Mouse (Mus musculus) forebrain, embryonic 13.5 days (tissue): ENCODE measurements at regions not wholly inside any gene's neighbourhood (a gene's known extent, or its start where the extent isn't known, plus 50 kb on each side); places are given as distances from the start of the nearest gene placed in this dataset.

ENCODE experiments used
- ATAC-seq: fragments of 200-750 bp; cut with Nextera tagmentation; 2 replicates; pipeline ENCODE4 v1.8.0; 2017
- H3K27ac ChIP-seq: fragments of 300-500 bp; sonication (generic); 2 replicates; pipeline ENCODE4 v1.5.1; 2015; ENCODE audit warnings: inconsistent platforms, mild to moderate bottlenecking, moderate library complexity
- H3K27me3 ChIP-seq: fragments of 300-500 bp; sonication (generic); 2 replicates; pipeline ENCODE4 v1.6.1; 2015; ENCODE audit warnings: mild to moderate bottlenecking, inconsistent platforms
- H3K36me3 ChIP-seq: fragments of 300-500 bp; sonication (generic); 2 replicates; pipeline ENCODE4 v1.6.1; 2015; ENCODE audit warnings: mild to moderate bottlenecking, inconsistent platforms; ENCODE audit not compliant: poor library complexity, severe bottlenecking
- H3K4me1 ChIP-seq: fragments of 300-500 bp; sonication (generic); 2 replicates; pipeline ENCODE4 v1.6.1; 2015; ENCODE audit warnings: inconsistent platforms
- H3K4me2 ChIP-seq: fragments of 300-500 bp; sonication (generic); 2 replicates; pipeline ENCODE4 v1.6.1; 2015; ENCODE audit warnings: inconsistent platforms, mild to moderate bottlenecking, moderate library complexity
- H3K4me3 ChIP-seq: fragments of 300-500 bp; sonication (generic); 2 replicates; pipeline ENCODE4 v1.5.1; 2015; ENCODE audit warnings: mild to moderate bottlenecking, inconsistent platforms
- H3K9ac ChIP-seq: fragments of 300-500 bp; sonication (generic); 2 replicates; pipeline ENCODE4 v1.6.1; 2015; ENCODE audit warnings: mild to moderate bottlenecking, inconsistent platforms
- H3K9me3 ChIP-seq: fragments of 300-500 bp; sonication (generic); replicated peaks from 2 replicates; pipeline ENCODE4 v1.6.1; 2016; ENCODE audit warnings: inconsistent platforms
- WGBS: fragments of 180-500 bp; shearing (Covaris S2); methylation state at CpG from one replicate; pipeline ENCODE4 v1.1.7; 2015; 5-methylcytosine and 5-hydroxymethylcytosine counted together

DNA sequence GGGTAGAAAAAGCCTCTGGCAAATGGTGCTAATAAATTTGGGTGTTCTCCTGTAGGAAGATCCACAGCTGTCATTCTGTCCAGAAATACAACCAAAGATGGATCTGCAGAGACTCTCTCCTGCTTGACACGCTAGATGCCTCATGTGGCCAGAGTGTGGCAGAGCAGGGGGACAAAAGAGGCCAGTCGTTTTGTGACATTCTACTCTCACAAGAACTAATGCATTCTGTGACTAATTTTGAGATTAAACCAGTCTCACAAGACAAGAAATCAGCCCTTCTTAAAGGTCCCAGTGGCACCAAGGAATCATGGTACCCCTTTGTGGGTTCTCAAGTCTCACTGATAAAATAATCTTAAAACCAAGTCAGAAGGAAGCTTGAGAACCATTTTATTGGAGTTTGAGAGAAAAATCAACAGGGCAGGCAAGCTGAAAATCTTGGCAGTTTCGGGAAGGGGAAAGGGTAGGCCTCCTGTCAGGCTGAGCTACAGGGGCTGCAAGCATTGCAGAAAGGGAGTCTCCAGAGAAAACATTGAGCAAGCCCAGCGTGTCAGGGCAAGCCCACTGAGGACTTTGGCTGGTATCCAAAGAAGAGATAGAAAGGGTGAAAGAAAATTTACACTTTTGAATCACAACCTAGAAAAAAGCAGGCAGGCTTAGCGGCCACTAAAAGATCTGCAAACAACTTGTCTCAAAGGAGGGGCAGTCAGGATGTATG, 50.8 kb upstream of the C2cd4b start:
- ATAC-seq: no peak
- H3K9ac ChIP-seq: no peak overlapping the region
- 0 out of 2 replicates have a peak, but pooled peaks cover 4% of the 10 kb centered on the region for H3K4me1 ChIP-seq
- H3K27me3 ChIP-seq: no peaks in the 10 kb centered on the region
- no peaks in the 10 kb centered on the region for H3K36me3 ChIP-seq
- no peaks in the 10 kb centered on the region for H3K9me3 ChIP-seq
- H3K4me2 ChIP-seq: no peak overlapping the region
- H3K27ac ChIP-seq: no peak overlapping the region
- WGBS: 45% methylated on average over 5 of the region's 5 CpGs
- no peak overlapping the region for H3K4me3 ChIP-seq
